Mouse (Mus musculus): ENCODE measurements at regions not wholly inside any gene's neighbourhood (a gene's known extent, or its start where the extent isn't known, plus 50 kb on each side); places are given as distances from the start of the nearest gene placed in this dataset.
A peak's percentile ranks its signal among the peaks of the same experiment; 100 is the strongest.

- ATAC-seq (ENCODE audit: low FRiP score, low TSS enrichment) (no peak), DNase-seq (ENCODE audit: low spot score) (no peak)
- Histone ChIP-seq H3K27me3 (ENCODE audit: control insufficient read depth, insufficient read depth, low read length) (no peaks in the 10 kb centered on the region), H3K27ac (replicated peaks) (no peak overlapping the region), H3K9ac (ENCODE audit: low read length) (no peak overlapping the region), H3K4me2 (replicated peaks; ENCODE audit: low read depth) (no peak overlapping the region), H3K4me1 (replicated peaks; ENCODE audit: control insufficient read depth, insufficient read depth) (no peaks in the 10 kb centered on the region), H3K9me3 (ENCODE audit: control insufficient read depth, low read length) (no peaks in the 10 kb centered on the region), H3K4me3 (ENCODE audit: low read depth, low read length) (no peak overlapping the region), H3K36me3 (ENCODE audit: control insufficient read depth, insufficient read depth, low read length) (no peaks in the 10 kb centered on the region)
- WGBS: 82% methylated on average over 3 of the region's 3 CpGs
- no peak for TF ChIP-seq EP300 (optimal IDR thresholded peaks at IDR 0.05)
- TF ChIP-seq CTCF (IDR thresholded peaks at IDR 0.05; ENCODE audit: low read depth): no peak
Measured at GRCm38 (mm10) chr10:122386748-122387147, 61.6 kb upstream of the Avpr1a start.

DNA sequence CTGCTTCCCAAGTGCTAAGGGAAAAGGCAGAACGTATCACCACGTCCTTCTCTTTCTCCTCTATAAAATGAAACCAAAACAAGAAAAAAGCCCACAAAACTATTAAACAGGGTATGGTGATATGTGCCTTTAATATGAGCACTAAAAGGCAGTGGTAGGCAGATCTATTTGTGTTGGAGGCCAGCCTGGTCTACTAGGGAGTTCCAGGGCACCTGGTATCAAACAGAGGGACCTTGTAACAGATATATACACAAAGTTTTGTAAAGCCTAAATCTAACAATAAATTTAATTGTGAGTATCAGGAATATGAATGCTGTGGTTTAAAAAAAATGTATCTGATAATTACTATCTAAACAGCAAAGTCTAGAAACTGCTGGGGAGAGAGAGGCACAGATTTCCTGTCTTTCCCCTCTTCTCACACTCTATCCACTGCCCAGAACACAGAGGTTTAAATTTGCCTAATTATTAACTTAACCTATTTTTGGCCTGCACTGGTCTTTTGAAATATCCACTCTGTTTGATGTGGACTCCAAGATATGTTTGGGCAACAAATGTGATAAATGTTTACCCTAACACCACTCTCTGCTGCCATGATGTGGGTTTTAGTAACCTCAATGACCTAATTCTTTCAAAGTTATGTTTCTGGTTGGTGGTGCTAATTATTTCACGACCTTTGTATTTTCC lies 68.5 kb upstream of the Avpr1a start:
- no peaks in the 10 kb centered on the region for H3K9me3 ChIP-seq (ENCODE audit: control insufficient read depth, low read length)
- DNase-seq (ENCODE audit: low spot score) (no peak), ATAC-seq (ENCODE audit: low FRiP score, low TSS enrichment) (no peak)
- no peak overlapping the region for H3K9ac ChIP-seq (ENCODE audit: low read length)
- no peaks in the 10 kb centered on the region for H3K36me3 ChIP-seq (ENCODE audit: control insufficient read depth, insufficient read depth, low read length)
- TF ChIP-seq CTCF (IDR thresholded peaks at IDR 0.05; ENCODE audit: low read depth): no peak
- TF ChIP-seq EP300 (optimal IDR thresholded peaks at IDR 0.05): no peak
- H3K4me2 ChIP-seq (replicated peaks; ENCODE audit: low read depth): no peak overlapping the region
- H3K27me3 ChIP-seq (ENCODE audit: control insufficient read depth, insufficient read depth, low read length): no peaks in the 10 kb centered on the region
- H3K27ac ChIP-seq (replicated peaks): no peak overlapping the region
- H3K4me1 ChIP-seq (replicated peaks; ENCODE audit: control insufficient read depth, insufficient read depth): no peaks in the 10 kb centered on the region
- H3K4me3 ChIP-seq (ENCODE audit: low read depth, low read length): no peak overlapping the region
- WGBS: 60% methylated on average over 3 of the region's 3 CpGs

- Histone ChIP-seq H3K9me3 (ENCODE audit: control insufficient read depth, low read length) (no peaks in the 10 kb centered on the region), H3K9ac (ENCODE audit: low read length) (no peak overlapping the region), H3K27ac (replicated peaks) (no peak overlapping the region), H3K4me3 (ENCODE audit: low read depth, low read length) (no peak overlapping the region), H3K27me3 (ENCODE audit: control insufficient read depth, insufficient read depth, low read length) (no peaks in the 10 kb centered on the region), H3K4me2 (replicated peaks; ENCODE audit: low read depth) (no peak overlapping the region), H3K4me1 (replicated peaks; ENCODE audit: control insufficient read depth, insufficient read depth) (no peaks in the 10 kb centered on the region), H3K36me3 (ENCODE audit: control insufficient read depth, insufficient read depth, low read length) (no peaks in the 10 kb centered on the region)
- DNase-seq (ENCODE audit: low spot score) (no peak), ATAC-seq (ENCODE audit: low FRiP score, low TSS enrichment) (no peak)
- 75% methylated on average over 9 of the region's 9 CpGs for WGBS
- TF ChIP-seq EP300 (optimal IDR thresholded peaks at IDR 0.05) (no peak), CTCF (IDR thresholded peaks at IDR 0.05; ENCODE audit: low read depth) (no peak)
Measured at GRCm38 (mm10) chr10:122343291-122343690, 105.0 kb upstream of the Avpr1a start.

- DNase-seq (ENCODE audit: low spot score): peak; percentile 15
- no peak for TF ChIP-seq EP300 (optimal IDR thresholded peaks at IDR 0.05)
- no peak for TF ChIP-seq CTCF (IDR thresholded peaks at IDR 0.05; ENCODE audit: low read depth)
- no peak overlapping the region for H3K9ac ChIP-seq (ENCODE audit: low read length)
- no peak overlapping the region for H3K4me2 ChIP-seq (replicated peaks; ENCODE audit: low read depth)
- no peak overlapping the region for H3K4me3 ChIP-seq (ENCODE audit: low read depth, low read length)
- WGBS: 55% methylated on average over 12 of the region's 12 CpGs
- no peaks in the 10 kb centered on the region for H3K9me3 ChIP-seq (ENCODE audit: control insufficient read depth, low read length)
- no peak overlapping the region for H3K27ac ChIP-seq (replicated peaks)
- ATAC-seq (ENCODE audit: low FRiP score, low TSS enrichment): peak; percentile 67; the same call in 1 of the 2 replicates
- H3K36me3 ChIP-seq (ENCODE audit: control insufficient read depth, insufficient read depth, low read length): no peaks in the 10 kb centered on the region
- no peaks in the 10 kb centered on the region for H3K4me1 ChIP-seq (replicated peaks; ENCODE audit: control insufficient read depth, insufficient read depth)
- no peaks in the 10 kb centered on the region for H3K27me3 ChIP-seq (ENCODE audit: control insufficient read depth, insufficient read depth, low read length)
Measured at GRCm38 (mm10) chr10:122342356-122342755, 105.9 kb upstream of the Avpr1a start.

DNA sequence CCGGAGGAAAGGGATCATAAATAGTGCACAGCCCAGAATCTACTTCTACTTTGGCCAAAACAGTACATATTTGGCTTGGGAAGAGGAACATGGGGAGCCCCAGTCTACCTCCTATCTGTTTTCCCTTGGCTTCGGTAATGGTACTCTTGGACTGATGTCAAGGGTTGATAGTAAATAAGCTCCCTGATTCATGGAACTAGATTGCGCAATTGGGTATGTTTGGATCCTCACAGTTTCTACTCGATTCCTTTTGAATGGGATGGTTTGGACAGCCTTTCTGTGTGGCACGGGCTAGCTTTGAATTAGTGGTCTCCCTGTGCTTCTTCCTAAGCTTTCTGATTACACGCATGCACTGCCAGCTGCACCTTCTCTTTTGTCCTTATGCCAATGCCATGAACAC lies 121.4 kb upstream of the Avpr1a start:
- Histone ChIP-seq H3K9ac (ENCODE audit: low read length) (no peak overlapping the region), H3K27ac (replicated peaks) (no peak overlapping the region), H3K27me3 (ENCODE audit: control insufficient read depth, insufficient read depth, low read length) (no peaks in the 10 kb centered on the region), H3K4me3 (ENCODE audit: low read depth, low read length) (no peak overlapping the region), H3K9me3 (ENCODE audit: control insufficient read depth, low read length) (no peaks in the 10 kb centered on the region), H3K4me1 (replicated peaks; ENCODE audit: control insufficient read depth, insufficient read depth) (no peaks in the 10 kb centered on the region), H3K4me2 (replicated peaks; ENCODE audit: low read depth) (no peak overlapping the region), H3K36me3 (ENCODE audit: control insufficient read depth, insufficient read depth, low read length) (no peaks in the 10 kb centered on the region)
- DNase-seq (ENCODE audit: low spot score): no peak
- WGBS: 74% methylated on average over 6 of the region's 6 CpGs
- no peak for TF ChIP-seq CTCF (IDR thresholded peaks at IDR 0.05; ENCODE audit: low read depth)
- TF ChIP-seq EP300 (optimal IDR thresholded peaks at IDR 0.05): no peak
- no peak for ATAC-seq (ENCODE audit: low FRiP score, low TSS enrichment)

GRCm38 (mm10) chr10:122318886-122319285 lies 129.4 kb upstream of the Avpr1a start:
- no peak overlapping the region for H3K9ac ChIP-seq (ENCODE audit: low read length)
- no peaks in the 10 kb centered on the region for H3K4me1 ChIP-seq (replicated peaks; ENCODE audit: control insufficient read depth, insufficient read depth)
- no peak overlapping the region for H3K4me2 ChIP-seq (replicated peaks; ENCODE audit: low read depth)
- 72% methylated on average over 4 of the region's 4 CpGs for WGBS
- no peak overlapping the region for H3K27ac ChIP-seq (replicated peaks)
- TF ChIP-seq EP300 (optimal IDR thresholded peaks at IDR 0.05): no peak
- TF ChIP-seq CTCF (IDR thresholded peaks at IDR 0.05; ENCODE audit: low read depth): no peak
- ATAC-seq (ENCODE audit: low FRiP score, low TSS enrichment): no peak
- H3K4me3 ChIP-seq (ENCODE audit: low read depth, low read length): no peak overlapping the region
- DNase-seq (ENCODE audit: low spot score): no peak
- H3K27me3 ChIP-seq (ENCODE audit: control insufficient read depth, insufficient read depth, low read length): no peaks in the 10 kb centered on the region
- no peaks in the 10 kb centered on the region for H3K9me3 ChIP-seq (ENCODE audit: control insufficient read depth, low read length)
- no peaks in the 10 kb centered on the region for H3K36me3 ChIP-seq (ENCODE audit: control insufficient read depth, insufficient read depth, low read length)
